Mouse (Mus musculus): Measurements from ENCODE around the gene Aqp8. TPM values are rescaled to one million over a fixed set of nuclear protein-coding genes. Genes with fewer than 3 reads are reported as not detected.

The Aqp8 gene
- polyA plus RNA-seq (2015; fragmentation: Nextera tagmentation; extraction: Ambion mirVana), result 24.6 and 29.3 TPM in 2 replicates

DNA sequence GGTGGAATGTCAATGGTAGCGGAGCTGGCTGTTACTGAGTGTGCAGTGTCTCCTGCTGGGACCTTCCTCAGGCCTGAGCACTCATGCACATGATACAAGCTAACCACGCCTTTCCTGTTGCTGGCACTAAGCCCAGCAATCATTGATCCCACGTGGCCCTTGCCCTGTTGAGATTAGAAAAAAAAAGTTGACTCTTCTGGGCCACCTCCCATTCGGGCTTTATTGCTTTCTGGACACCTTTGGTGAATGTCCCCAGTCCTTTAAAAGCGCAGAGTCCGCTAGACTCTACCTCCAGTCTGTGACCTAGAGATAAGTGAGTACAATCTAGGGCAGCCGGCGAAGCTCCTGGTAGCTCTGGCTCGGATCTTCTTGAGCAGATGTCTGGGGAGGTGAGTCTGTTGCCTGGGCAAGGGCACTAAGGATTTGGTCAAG, at the start of gene Aqp8:
Aqp8 (plus strand) TSS at position 222 of the 432 bp plus-strand sequence.
- peak within 1 kb of the TSS; percentile 43 for H3K4me3 ChIP-seq (ENCODE audit: low read depth, low read length)

DNA sequence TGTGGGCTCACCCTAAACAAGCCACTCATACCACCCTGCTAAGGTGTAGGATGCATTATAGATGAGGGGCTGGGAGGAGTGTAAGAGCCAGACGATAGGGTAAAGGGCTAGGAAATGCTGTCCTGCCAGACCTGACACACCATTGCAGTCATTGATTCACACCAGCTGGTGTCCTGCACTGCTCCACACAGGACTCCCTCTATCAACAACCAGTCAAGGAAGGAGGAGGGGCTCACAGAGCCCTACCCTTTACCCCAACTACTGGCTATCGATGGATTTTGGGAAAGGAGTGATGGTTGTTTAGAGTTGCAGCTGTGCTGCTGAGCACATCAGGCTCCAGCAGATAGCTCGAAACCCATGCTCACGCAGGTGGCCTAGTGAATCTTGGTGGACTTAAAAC, 45.3 kb upstream of the Aqp8 start:
- no peak overlapping the region for H3K4me3 ChIP-seq (ENCODE audit: low read depth, low read length)
- H3K4me2 ChIP-seq (ENCODE audit: low read depth, low read length), result no peak overlapping the region
- DNase-seq, result no peak
- 0 out of 2 replicates have a peak, but pooled peaks cover 3% of the 10 kb centered on the region for H3K36me3 ChIP-seq (replicated peaks; ENCODE audit: insufficient read depth, low read length)
- H3K27ac ChIP-seq (ENCODE audit: low read depth), result no peak overlapping the region; the same call in 1 of the 2 replicates
- H3K4me1 ChIP-seq (ENCODE audit: insufficient read depth), result peaks cover 7% of the 10 kb centered on the region
- H3K9ac ChIP-seq (replicated peaks), result no peak overlapping the region
- peak; percentile 69 for ATAC-seq
- TF ChIP-seq CTCF (IDR thresholded peaks at IDR 0.05; ENCODE audit: low read depth) (no peak), EP300 (IDR thresholded peaks at IDR 0.05; ENCODE audit: low read depth) (no peak)
- WGBS (ENCODE audit: insufficient replicate concordance), result 75% methylated on average over 4 of the region's 4 CpGs
- H3K9me3 ChIP-seq (ENCODE audit: low read length), result no peaks in the 10 kb centered on the region
- H3K27me3 ChIP-seq (ENCODE audit: insufficient read depth, low read length), result no peaks in the 10 kb centered on the region

More for the DNA sequence above, at the start of gene Aqp8:
- 13% methylated on average over 9 of the region's 9 CpGs for WGBS (ENCODE audit: insufficient replicate concordance)
- H3K9ac ChIP-seq (replicated peaks), result peak within 1 kb of the TSS; percentile 54
- no peaks in the 10 kb centered on the region for H3K27me3 ChIP-seq (ENCODE audit: insufficient read depth, low read length)
- TF ChIP-seq CTCF (IDR thresholded peaks at IDR 0.05; ENCODE audit: low read depth) (peak; percentile 56), EP300 (IDR thresholded peaks at IDR 0.05; ENCODE audit: low read depth) (peak; percentile 97)
- H3K27ac ChIP-seq (ENCODE audit: low read depth), result peak within 1 kb of the TSS; percentile 85
- H3K4me2 ChIP-seq (ENCODE audit: low read depth, low read length), result peak within 1 kb of the TSS; percentile 64
- peak; percentile 87 for ATAC-seq
- peak; percentile 93 for DNase-seq
- peaks cover 32% of the 10 kb centered on the region for H3K4me1 ChIP-seq (ENCODE audit: insufficient read depth)
- H3K36me3 ChIP-seq (replicated peaks; ENCODE audit: insufficient read depth, low read length), result no peaks in the 10 kb centered on the region
- H3K9me3 ChIP-seq (ENCODE audit: low read length), result no peaks in the 10 kb centered on the region

GRCm38 (mm10) chr7:123417661-123418060, 44.4 kb upstream of the Aqp8 start:
- peak overlapping the region; percentile 60; the same call in 1 of the 2 replicates for H3K27ac ChIP-seq (ENCODE audit: low read depth)

DNA sequence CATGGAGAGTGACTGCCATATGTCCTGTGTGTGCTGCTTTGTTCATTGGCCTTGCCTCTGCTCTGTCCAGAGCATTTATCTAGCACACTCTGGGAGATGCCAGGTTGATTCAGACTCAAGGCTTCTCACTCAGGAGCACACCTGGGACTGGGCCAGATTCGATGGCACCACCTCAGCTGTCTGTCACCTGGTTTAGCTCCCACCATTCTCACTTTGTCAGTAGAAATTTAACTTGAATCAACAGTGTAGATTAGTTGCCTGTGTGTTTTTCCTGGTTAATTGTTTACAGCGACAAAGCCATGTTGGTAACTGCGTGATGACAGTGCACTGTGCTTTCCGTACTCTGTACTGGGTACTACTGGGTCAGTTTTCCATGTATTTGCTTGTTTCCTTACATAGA, 42.1 kb upstream of the Aqp8 start:
- 56% methylated on average over 4 of the region's 4 CpGs for WGBS (ENCODE audit: insufficient replicate concordance)
- H3K4me3 ChIP-seq (ENCODE audit: low read depth, low read length), result no peak overlapping the region
- H3K4me2 ChIP-seq (ENCODE audit: low read depth, low read length), result no peak overlapping the region
- H3K36me3 ChIP-seq (replicated peaks; ENCODE audit: insufficient read depth, low read length), result peaks cover 7% of the 10 kb centered on the region; the same call in 1 of the 2 replicates
- H3K27me3 ChIP-seq (ENCODE audit: insufficient read depth, low read length), result no peaks in the 10 kb centered on the region
- TF ChIP-seq CTCF (IDR thresholded peaks at IDR 0.05; ENCODE audit: low read depth) (no peak), EP300 (IDR thresholded peaks at IDR 0.05; ENCODE audit: low read depth) (0 out of 2 replicates have a peak, but pooled peaks have one; percentile 35)
- peak overlapping the region; percentile 85 for H3K27ac ChIP-seq (ENCODE audit: low read depth)
- no peaks in the 10 kb centered on the region for H3K9me3 ChIP-seq (ENCODE audit: low read length)
- ATAC-seq, result peak; percentile 87
- no peak overlapping the region for H3K9ac ChIP-seq (replicated peaks)
- H3K4me1 ChIP-seq (ENCODE audit: insufficient read depth), result peaks cover 7% of the 10 kb centered on the region
- peak; percentile 56 for DNase-seq

More at GRCm38 (mm10) chr7:123417661-123418060, 44.4 kb upstream of the Aqp8 start:
- Histone ChIP-seq H3K36me3 (replicated peaks; ENCODE audit: insufficient read depth, low read length) (peaks cover 7% of the 10 kb centered on the region; the same call in 1 of the 2 replicates), H3K4me1 (ENCODE audit: insufficient read depth) (peaks cover 7% of the 10 kb centered on the region), H3K27me3 (ENCODE audit: insufficient read depth, low read length) (no peaks in the 10 kb centered on the region), H3K9me3 (ENCODE audit: low read length) (no peaks in the 10 kb centered on the region), H3K9ac (replicated peaks) (no peak overlapping the region), H3K4me2 (ENCODE audit: low read depth, low read length) (no peak overlapping the region), H3K4me3 (ENCODE audit: low read depth, low read length) (no peak overlapping the region)
- WGBS (ENCODE audit: insufficient replicate concordance), result 78% methylated on average over 3 of the region's 3 CpGs
- ATAC-seq (no peak), DNase-seq (no peak)
- no peak for TF ChIP-seq CTCF (IDR thresholded peaks at IDR 0.05; ENCODE audit: low read depth)
- no peak for TF ChIP-seq EP300 (IDR thresholded peaks at IDR 0.05; ENCODE audit: low read depth)

DNA sequence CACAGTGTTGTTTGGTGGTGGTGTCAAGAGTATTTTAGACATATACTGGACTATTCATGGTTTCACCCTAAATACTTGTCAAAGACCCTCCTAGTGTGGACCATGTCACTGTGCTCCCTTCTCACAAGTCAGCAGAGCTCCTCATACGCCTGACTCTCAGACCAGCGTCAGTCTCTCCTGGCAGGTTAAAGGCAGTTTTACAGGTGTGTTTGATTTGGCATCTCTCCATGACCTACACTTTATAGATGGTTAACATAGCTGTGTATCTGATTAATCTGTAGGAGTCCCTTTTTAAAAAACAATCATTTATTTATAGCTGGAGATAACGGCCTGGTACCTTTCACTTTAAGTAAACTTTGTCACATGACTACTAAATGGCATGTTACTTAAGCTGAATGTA, 40.1 kb upstream of the Aqp8 start:
- H3K9me3 ChIP-seq (ENCODE audit: low read length), result no peaks in the 10 kb centered on the region
- no peaks in the 10 kb centered on the region for H3K27me3 ChIP-seq (ENCODE audit: insufficient read depth, low read length)
- H3K36me3 ChIP-seq (replicated peaks; ENCODE audit: insufficient read depth, low read length), result peaks cover 7% of the 10 kb centered on the region; the same call in 1 of the 2 replicates
- H3K4me3 ChIP-seq (ENCODE audit: low read depth, low read length), result no peak overlapping the region
- no peak overlapping the region for H3K4me2 ChIP-seq (ENCODE audit: low read depth, low read length)
- DNase-seq, result no peak
- 72% methylated on average over 3 of the region's 3 CpGs for WGBS (ENCODE audit: insufficient replicate concordance)
- no peak overlapping the region for H3K9ac ChIP-seq (replicated peaks)
- peak overlapping the region; percentile 64; the same call in 1 of the 2 replicates for H3K27ac ChIP-seq (ENCODE audit: low read depth)
- TF ChIP-seq CTCF (IDR thresholded peaks at IDR 0.05; ENCODE audit: low read depth), result no peak
- no peak for TF ChIP-seq EP300 (IDR thresholded peaks at IDR 0.05; ENCODE audit: low read depth)
- ATAC-seq, result no peak
- H3K4me1 ChIP-seq (ENCODE audit: insufficient read depth), result peaks cover 7% of the 10 kb centered on the region

DNA sequence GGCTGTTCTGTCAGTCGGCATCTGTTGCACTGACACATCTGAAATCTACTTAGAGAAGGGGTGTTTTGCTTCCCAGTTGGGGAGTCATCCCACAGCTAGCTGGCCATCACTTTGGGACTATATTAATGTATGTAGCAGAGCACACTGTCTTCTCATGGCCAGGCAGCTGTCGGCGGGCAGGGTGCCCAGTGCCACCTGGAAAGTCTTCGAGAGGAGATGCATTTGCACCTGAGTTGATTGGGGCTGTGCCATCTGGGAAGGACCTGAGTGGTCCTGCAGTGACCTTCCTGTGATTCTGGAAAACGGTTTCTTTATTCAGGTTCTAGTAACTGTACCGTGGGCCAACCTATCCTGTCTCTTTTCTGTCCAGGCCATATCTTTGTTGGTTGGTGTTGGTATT, 37.8 kb upstream of the Aqp8 start:
- TF ChIP-seq EP300 (IDR thresholded peaks at IDR 0.05; ENCODE audit: low read depth) (no peak), CTCF (IDR thresholded peaks at IDR 0.05; ENCODE audit: low read depth) (no peak)
- no peak overlapping the region for H3K9ac ChIP-seq (replicated peaks)
- no peak for ATAC-seq

More for the DNA sequence above, 37.8 kb upstream of the Aqp8 start:
- Histone ChIP-seq H3K4me2 (ENCODE audit: low read depth, low read length) (no peak overlapping the region), H3K27ac (ENCODE audit: low read depth) (no peak overlapping the region), H3K4me3 (ENCODE audit: low read depth, low read length) (no peak overlapping the region), H3K36me3 (replicated peaks; ENCODE audit: insufficient read depth, low read length) (peaks cover 11% of the 10 kb centered on the region; the same call in 1 of the 2 replicates), H3K27me3 (ENCODE audit: insufficient read depth, low read length) (no peaks in the 10 kb centered on the region), H3K9me3 (ENCODE audit: low read length) (no peaks in the 10 kb centered on the region), H3K4me1 (ENCODE audit: insufficient read depth) (peaks cover 9% of the 10 kb centered on the region)
- no peak for DNase-seq
- WGBS (ENCODE audit: insufficient replicate concordance), result 84% methylated on average over 6 of the region's 6 CpGs

Measured in liver, postnatal 0 days (tissue).